Mouse (Mus musculus): ENCODE results near the gene Thnsl2.

Thnsl2 gene

DNA sequence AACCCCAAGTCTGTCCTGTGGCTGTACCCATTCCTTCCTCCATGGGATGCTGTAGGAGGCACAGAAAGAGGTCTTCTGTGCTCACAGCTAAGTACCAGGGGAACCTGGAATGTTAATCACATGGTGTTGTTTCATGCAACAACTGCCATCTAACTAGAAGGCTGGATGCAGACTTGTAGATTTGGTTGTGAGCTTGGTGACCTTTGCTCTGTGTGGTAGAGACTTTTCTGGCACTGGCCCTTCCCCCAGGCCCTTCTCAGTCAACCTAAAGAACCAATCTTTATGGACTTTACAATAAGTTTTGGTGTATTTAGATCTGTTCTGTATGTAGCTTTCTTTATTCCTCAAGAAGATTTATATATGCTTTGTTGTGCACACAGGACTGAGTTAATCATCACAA is 13.2 kb downstream of the Thnsl2 start:
- DNase-seq (ENCODE audit: low spot score): no peak

DNA sequence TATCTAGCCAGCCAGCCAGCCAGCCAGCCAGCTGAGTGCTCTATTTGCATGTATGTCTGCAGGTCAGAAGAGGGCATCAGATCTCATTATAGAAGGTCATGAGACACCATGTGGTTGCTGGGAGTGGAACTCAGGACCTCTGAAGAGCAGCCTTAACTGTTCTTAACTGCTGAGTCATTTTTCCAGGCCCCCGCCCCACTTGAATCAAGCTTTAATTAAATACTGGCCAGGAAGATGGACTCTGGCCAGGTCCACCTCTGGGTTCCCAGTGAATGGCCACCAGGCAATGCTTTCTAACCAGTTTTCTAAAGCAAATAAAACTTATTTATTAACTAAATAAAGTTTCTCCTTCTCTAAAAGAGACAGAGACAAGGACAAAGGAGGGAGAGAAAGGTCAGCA is 14.0 kb downstream of the Thnsl2 start:
- peak; percentile 76 for DNase-seq (ENCODE audit: low spot score)

DNA sequence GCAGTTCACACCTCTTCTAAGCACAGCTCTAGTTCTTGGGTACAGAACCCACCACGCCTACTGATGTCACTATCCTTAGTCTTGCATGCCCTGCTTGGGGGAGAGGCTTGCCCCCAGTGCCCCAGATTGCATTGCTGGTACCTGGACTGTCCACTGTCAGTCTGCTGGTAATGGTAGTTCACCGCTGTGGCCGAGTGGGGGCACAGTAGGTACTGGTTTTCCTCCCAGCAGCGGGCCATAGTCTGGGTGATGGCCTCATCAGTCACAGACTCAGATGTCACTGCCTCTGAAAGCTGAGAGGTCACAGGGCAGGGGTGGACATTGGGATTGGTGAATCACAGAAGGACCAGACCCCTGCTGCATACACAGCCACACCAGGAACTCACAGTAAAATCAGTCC is 15.2 kb downstream of the Thnsl2 start:
- DNase-seq (ENCODE audit: low spot score): no peak

DNA sequence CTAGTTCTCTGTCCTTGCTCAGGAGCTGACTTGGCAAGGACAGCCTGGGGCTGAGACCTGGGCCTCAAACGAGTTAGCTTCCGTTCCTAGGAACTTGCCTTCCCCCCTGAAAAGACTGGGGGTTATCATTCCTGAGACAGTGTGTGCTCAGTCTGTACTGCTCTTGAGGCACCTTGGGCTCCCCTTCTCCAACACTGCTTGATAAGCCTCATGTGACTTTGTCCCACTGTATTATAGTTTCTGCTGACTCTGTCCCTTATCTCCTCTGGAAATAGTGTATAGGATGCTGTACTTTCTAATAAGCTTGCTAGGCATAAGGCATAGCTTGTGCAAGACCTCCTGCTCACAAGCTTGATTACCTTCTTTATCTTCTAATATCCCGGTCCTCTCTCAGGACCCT is 17.9 kb downstream of the Thnsl2 start:
- DNase-seq (ENCODE audit: low spot score): no peak

DNA sequence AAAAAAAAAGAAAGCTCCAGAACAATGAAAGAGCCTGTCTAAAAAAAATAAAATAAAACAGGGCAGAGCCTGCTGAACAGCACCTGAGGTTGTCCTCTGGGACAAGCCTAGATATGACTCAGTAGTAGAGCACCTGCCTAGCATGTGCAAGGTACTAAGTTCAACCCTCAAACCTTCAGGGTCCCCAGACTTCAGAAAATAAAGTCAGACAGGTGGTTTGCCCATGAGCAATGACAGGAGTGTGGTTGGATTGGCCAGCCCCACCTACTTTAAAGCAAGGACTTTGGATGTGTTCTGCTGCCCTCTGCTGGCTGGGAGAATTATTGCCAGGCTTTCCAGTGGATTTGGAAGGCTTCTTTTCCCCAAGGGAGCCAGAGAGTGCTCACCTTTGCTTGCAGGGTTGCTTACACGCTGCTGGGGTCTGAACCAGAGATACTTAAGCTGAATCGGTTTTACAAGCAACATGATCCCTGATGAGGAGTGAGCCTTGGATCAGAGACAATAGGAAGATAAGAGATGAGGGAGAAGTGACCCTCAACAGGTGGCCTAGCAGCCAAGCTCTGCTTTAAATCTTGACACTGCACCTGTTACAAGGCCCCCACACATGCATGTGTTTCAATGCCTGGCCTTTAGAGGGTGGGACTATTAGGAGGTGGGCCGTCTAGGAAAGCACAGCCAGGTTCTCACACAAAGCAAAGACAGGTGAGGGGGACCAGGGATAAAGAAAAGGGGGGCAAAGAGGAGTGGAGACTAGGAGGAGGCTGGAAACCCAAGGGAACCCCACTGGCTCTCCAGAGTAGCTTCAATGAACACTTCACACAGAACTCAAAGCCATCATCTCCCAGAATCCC is 19.0 kb downstream of the Thnsl2 start:
- DNase-seq (ENCODE audit: low spot score): peak; percentile 74

DNA sequence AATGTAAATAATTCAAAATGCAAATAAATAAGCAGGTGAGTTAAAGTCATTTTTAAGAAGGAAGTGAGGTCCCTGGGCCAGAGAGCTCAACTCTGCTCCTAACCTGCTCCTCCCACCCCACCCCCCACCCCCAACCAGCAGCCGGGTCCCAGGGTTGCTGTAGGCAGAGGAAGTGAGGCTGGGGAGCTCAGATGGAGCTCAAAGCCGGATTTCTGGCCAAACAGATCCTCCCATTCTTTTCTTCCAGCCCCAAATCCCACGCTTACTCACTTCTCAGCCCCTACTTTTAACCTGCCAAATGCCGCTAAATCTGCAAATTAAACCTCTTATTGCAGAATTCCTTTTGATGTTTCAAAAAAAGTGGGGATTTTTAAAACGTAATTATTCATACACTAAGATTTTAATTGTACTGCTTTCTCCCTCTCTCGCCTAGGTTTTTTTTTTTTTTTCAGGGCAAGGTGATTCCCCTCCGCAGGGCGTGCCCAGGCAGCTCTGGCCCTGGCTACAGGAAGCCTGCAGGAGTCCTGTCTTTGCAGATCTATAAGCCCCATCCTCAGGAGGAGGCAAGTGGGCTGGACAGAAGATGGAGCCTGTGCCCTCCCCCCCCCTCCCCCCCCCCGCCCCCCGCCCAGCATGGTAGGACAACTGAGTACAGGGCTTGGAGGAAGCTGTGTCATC is 24.5 kb downstream of the Thnsl2 start:
- no peak for DNase-seq (ENCODE audit: low spot score)

DNA sequence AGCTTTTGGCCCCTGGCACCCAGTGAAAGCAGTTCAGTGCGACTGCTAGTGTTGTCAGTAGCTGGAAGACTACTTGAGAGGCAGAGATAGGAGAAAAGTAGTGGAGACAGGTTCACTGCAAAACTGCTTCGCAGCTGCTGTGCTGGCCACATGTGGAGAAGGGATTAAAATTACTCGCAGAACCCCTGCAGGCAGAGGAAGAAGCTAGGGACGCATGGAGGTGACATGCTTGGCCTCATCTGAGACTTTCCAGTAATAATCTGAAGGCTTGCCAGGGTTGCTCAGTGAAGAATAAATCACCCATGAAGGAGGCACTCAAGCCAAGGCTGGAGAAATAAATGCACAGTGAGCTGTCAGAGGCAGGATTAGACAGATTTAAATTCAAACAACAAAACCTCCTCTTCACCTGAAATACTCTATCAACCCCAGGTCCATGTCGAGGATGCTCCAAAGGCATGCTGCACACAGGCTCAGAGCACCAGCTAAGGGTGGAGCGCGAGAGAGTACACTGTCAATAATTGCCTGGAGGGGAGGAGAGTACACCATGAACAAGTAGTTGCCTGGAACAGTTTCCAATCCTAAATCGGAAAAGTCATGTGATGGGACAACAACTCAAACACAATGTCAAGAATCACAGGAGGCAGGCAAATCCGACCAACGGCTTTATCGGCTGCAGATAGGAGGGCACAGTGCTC is 32.7 kb downstream of the Thnsl2 start:
- no peak for DNase-seq (ENCODE audit: low spot score)

DNA sequence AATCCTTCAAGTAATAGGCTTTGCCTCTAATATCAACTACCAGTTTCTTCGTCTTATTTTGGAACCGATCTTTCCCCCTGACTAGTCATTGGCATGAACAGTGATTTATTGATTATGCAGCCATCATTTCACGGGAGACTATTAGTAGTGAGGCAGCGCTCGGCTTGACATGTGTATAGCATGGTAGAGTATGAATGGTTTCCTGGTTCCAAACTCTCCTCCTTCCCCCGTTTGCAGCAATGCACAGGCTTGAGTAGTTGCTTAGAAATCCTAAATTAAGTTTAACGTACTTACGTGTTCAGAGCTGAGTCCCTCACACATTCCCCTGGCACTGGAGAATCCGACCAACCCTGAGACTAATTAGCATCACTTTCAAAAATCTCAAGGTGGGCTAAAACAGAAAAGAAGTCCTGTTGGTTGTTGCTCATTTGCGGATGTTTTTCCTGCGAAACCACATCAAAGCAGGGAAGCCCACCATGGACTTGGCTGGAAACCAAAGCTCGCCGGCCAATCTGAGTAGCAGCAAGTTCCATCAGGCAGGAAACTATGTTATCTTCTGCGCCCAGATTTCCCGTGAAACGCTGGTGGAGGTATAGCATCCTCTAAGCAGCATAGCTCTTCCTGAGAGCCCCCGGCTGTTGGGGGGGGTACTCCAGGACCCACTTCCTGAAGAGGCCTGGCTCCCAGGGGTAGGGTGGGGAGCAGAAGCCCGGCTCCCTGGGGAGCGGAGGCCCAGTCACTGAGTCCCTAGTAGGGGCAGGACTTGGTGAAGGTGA is 37.9 kb downstream of the Thnsl2 start:
- DNase-seq (ENCODE audit: low spot score): no peak

DNA sequence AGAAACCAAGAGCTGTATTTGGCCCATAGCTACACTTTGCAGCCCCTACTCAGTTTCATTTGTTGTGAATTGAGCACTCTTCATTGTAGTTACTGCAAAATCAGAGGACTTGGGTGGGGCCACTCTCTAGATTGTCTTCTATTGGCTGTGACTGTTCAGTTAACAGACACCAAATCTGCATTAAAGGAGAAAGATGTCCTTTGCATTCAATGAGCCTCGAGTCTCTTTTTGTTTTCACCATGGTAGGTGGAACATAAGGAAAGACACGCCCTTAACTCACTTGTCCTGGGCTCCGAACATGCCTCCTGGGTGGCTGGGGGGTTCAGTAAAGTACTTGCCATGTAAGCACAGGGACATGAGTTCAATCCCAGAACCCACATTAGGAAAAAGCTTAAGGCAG is 48.1 kb downstream of the Thnsl2 start:
- DNase-seq (ENCODE audit: low spot score): no peak

DNA sequence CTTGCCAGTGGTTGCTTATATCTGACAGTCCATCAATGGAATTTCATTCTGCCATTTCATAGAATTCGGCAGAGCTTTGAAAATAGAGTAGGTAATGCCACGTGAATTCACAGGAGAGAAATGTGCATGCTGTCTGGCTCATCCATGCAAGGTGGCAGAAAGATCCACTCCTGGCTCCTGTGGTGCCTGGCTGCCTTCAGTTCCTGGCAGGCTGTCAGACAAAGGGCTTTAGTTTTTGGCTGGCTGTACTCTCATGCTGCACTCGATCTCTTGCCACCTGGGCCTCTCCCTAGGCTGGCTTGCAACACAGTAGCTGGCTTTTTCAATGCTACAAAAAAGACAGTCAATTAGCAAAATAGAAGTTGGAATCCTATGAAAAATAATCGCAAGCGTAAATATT is 49.5 kb downstream of the Thnsl2 start:
- DNase-seq (ENCODE audit: low spot score): no peak

DNA sequence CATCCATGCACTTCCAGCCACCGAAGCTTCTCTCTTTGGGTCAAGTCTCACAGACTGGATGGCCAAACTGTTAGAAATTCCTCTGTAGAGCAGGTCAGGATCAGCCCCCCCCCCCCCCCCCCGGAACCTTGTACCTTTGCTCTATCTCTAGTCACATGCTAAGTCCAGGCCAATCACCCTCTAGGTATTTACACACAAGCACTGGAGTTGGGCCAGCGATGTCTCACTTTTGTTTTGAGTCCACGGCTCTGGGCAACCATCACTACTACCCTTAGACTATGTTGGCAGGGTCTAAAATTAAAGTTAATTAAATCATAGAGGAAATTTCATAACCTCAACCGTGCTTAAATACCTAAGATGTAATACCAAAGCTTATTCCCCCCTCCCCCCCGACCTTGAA is 50.6 kb downstream of the Thnsl2 start:
- DNase-seq (ENCODE audit: low spot score): no peak

DNA sequence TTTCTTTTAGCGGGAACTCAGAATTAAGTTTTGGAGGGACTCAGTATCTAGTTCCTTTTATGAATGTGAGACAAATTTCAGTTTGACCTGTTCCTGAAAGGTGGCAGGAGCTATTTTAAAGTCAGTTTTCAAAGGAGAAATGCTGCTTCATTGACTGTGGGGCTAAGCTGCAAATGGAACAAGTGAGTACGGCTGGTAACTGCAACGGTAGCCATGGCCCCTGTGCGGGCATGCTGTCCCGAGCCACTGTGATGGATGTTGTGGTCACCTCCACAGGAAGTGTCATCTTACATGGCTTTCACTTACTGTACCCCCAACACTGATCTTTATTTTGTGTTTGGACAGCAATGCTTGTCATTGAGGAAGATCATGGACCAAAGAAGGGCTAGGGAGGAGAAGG is 53.8 kb downstream of the Thnsl2 start:
- DNase-seq (ENCODE audit: low spot score): no peak

DNA sequence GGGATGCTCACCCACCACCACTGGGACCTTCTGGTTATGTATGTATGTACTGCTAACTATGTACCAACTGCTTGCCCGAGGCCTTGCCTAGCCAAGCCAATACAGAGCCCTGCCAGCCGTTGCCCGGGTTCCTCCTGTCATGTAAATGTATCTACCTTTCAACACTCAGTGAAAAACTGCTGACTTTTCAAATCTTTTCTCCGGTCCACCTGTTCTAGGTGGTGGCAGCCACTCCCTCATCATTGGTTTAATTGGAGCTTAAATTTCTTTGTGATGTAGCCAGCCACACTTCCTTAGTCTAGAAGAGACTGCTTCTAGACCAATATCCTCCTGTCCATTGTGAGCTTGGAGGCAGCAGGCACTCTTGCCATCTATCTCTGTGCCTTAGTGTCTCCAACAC is 54.5 kb downstream of the Thnsl2 start:
- DNase-seq (ENCODE audit: low spot score): no peak

DNA sequence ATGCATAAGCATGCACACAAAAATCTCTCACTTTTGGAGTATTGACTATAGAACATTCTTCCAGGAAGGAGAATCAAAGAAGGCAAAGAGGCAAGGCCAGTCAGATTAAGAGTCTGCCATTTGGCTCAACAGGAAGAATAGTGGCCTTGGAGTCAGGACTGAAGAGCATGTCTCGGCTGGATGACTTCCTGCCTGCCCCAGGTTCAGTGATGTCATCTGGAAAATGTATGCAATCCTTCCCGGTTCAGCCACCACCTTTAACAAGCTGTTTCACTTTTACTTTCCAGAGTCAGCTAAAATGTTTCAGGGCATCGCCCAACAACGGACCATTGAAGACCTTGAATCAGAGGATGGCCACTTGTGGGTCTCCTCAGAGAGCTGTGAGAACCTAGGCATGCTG is 55.2 kb downstream of the Thnsl2 start:
- DNase-seq (ENCODE audit: low spot score): no peak

DNA sequence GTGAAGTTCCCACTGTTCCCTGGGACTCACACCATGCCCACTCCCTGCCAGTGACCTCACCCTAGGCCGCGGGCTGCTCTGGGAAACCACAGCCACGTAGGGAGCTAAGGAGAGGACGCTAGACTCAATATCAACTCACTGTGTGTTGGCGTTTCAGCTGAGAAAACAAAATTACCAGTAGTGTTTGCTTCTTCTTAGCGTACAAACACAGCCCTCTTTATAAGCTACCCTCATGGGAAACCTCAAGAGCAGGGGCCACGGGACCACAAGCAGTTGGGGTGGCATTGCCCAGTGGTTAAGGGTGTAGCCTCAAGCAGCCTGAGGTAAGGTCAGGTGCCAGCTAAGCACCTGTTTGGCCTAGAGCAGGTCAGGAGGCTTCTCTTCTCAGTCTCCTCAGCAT is 60.8 kb downstream of the Thnsl2 start:
- DNase-seq (ENCODE audit: low spot score): no peak

DNA sequence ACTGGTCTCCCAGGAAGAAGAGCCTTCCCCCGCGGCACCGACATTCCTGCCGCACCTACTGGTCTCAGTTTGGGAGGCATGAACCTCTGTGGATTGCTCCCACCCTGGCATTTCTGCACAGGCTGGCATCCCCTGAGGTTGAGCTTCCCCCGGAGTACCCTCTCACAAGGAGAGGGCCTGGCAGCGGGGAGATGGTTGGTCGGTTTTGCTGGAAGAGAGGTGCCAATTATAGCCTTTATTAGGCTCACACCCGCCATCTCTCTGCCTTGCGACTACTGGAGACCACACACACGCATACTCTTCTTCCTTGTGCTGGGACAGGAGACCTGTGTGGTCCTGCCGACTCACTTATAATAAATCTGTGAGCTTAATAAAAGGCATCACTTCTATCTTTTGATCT is 62.2 kb downstream of the Thnsl2 start:
- no peak for DNase-seq (ENCODE audit: low spot score)

DNA sequence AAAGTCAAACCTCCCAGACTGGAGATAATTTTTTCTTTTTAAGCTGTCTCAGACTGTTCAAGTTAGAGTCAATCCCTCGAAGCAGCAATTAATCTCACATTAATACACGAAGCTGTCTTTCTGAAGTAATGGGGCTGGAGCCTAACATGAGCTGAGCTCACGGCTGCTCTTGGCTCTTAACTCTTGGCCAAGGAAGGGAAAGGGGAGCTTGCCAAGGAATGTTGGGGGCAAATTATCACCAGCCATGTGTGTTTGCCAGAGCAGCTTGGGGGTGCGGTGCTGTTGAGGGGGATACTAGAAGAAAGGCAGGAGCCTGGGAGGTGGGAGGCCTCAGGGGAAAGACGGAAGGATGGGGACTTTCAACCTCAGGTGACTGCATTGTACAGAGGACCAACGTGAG is 63.0 kb downstream of the Thnsl2 start:
- no peak for DNase-seq (ENCODE audit: low spot score)
